Mouse (Mus musculus): Measurements from ENCODE around the gene Cc2d1a.

GRCm38 (mm10) chr8:84089277-84089676 is 58.5 kb downstream of the Cc2d1a start:
- TF ChIP-seq POLR2A (IDR thresholded peaks at IDR 0.05; ENCODE audit: borderline replicate concordance, extremely low read depth, insufficient read depth, insufficient read length, poor library complexity, severe bottlenecking) (no peak), CTCF (IDR thresholded peaks at IDR 0.05; ENCODE audit: borderline replicate concordance, extremely low read depth, insufficient read depth, insufficient read length) (no peak)

All from brain, embryonic 14.5 days (tissue).